Mouse (Mus musculus) G1E (cell line): ENCODE data around the gene Cd4. TPM values are rescaled to one million over a fixed set of nuclear protein-coding genes. Genes with fewer than 3 reads are reported as not detected.

Source experiments
- ATAC-seq: 2 replicates; pipeline ENCODE4 v1.8.0; 2016; ENCODE audit warnings: mild to moderate bottlenecking; ENCODE audit not compliant: insufficient number of reproducible peaks, poor library complexity, low FRiP score, severe bottlenecking; ENCODE audit errors: extremely low read depth
- DNase-seq: peaks from one replicate; pipeline ENCODE4 v3.0.0; 2012; ENCODE audit warnings: low spot score
- H3K27me3 ChIP-seq: 2 replicates; pipeline ENCODE4 v1.6.1; 2012; ENCODE audit warnings: mild to moderate bottlenecking, low read length, inconsistent platforms; ENCODE audit not compliant: insufficient read depth
- H3K36me3 ChIP-seq: replicated peaks from 2 replicates; pipeline ENCODE3; 2012; ENCODE audit warnings: mild to moderate bottlenecking, inconsistent platforms
- H3K4me1 ChIP-seq: 2 replicates; pipeline ENCODE4 v1.6.1; 2012; ENCODE audit warnings: low read depth, low read length, inconsistent platforms, mixed read lengths; ENCODE audit not compliant: insufficient read depth
- H3K4me3 ChIP-seq: 2 replicates; pipeline ENCODE4 v1.5.1; 2012; ENCODE audit warnings: low read depth, mild to moderate bottlenecking, inconsistent platforms, low read length, moderate library complexity, mixed read lengths
- H3K9me3 ChIP-seq: replicated peaks from 2 replicates; pipeline ENCODE4 v1.6.1; 2012; ENCODE audit warnings: inconsistent platforms
- CTCF ChIP-seq: IDR thresholded peaks from 2 replicates; pipeline ENCODE4 v1.5.1; 2012; ENCODE audit warnings: low read depth, low read length, inconsistent platforms, mixed read lengths
- GATA1 ChIP-seq: IDR thresholded peaks from 2 replicates; pipeline ENCODE4 v1.6.1; 2012; ENCODE audit warnings: borderline replicate concordance, low read length, inconsistent platforms, mixed read lengths
- GATA2 ChIP-seq: IDR thresholded peaks from 2 replicates; pipeline ENCODE4 v1.6.1; 2012; ENCODE audit warnings: low read depth, low read length, inconsistent platforms, borderline replicate concordance
- POLR2AphosphoS5 ChIP-seq: IDR thresholded peaks from 2 replicates; pipeline ENCODE4 v1.6.1; 2012; ENCODE audit warnings: low read depth, low read length, inconsistent platforms; ENCODE audit not compliant: insufficient replicate concordance
- TAL1 ChIP-seq: conservative IDR thresholded peaks from 2 replicates; pipeline ENCODE4 v1.6.1; 2012; ENCODE audit warnings: low read depth, low read length, inconsistent platforms, mixed read lengths
- polyA plus RNA-seq: library from polyadenylated mRNA; stranded (reverse); fragments of >175 nt; gene quantifications from 2 replicates; pipeline ENCODE4 v1.2.3, GENCODE M21; 2012
- total RNA-seq, 2 experiments: library from RNA; stranded (forward) in 1 of 2; stranded (reverse) in 1 of 2; fragments of 200-1000 nt in 1 of 2; fragments of >200 nt in 1 of 2; fragmentation: Nextera tagmentation in 1 of 2; gene quantifications; 2 replicates each; pipeline ENCODE4 v1.2.3; 2014 to 2017

The Cd4 gene
- total and polyA plus RNA-seq, 3 experiments, result 0.33 TPM; not detected in 2

DNA sequence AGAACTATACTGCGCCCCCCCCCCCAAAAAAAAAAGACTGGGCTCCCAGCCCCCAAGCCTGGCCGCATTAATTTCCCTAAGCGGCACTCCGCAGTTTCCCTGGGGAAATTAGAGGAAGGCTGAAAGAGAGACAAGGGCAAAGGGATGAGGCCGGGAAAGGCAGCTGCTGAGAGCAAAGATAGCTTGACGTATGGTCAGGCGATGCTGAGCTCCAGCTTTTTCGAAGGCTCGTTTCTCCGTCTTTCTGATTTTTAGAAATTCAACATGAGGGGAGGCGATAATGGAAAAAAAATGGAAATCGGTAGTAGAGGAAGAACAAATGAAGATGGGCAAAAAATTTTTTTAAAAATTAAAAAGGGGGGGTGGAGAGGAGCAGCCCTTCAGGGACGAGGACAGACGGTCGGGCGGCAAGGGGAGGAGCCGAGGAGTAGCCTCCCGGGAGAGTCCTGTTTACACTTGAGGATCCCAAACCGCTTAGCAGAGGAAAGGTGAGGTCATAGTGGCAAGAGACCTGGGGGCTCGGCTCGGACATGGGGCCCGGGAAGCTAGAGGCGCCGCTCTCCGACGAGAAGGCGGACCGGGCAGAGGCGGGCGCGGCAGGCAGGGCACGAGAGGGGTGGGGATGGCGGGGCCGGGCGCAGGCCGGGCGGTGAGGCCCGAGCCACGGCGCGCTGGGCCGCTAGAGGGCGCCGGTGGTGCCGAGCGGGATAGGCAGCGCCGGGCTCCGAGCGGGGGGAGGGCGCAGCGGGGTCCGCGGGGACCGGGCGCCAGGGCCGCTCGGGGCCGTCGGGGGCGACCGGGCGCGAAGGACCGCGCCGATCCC is 28.9 kb upstream of the Cd4 start:
- Histone ChIP-seq H3K36me3 (no peaks in the 10 kb centered on the region), H3K9me3 (no peaks in the 10 kb centered on the region), H3K4me3 (peak overlapping the region; percentile 74), H3K27me3 (peaks cover 84% of the 10 kb centered on the region), H3K4me1 (peaks cover 47% of the 10 kb centered on the region)
- no peak for ATAC-seq
- DNase-seq, result peak; percentile 92
- TF ChIP-seq CTCF (peak; percentile 21; the same call in 1 of the 2 replicates), GATA1 (no peak)

DNA sequence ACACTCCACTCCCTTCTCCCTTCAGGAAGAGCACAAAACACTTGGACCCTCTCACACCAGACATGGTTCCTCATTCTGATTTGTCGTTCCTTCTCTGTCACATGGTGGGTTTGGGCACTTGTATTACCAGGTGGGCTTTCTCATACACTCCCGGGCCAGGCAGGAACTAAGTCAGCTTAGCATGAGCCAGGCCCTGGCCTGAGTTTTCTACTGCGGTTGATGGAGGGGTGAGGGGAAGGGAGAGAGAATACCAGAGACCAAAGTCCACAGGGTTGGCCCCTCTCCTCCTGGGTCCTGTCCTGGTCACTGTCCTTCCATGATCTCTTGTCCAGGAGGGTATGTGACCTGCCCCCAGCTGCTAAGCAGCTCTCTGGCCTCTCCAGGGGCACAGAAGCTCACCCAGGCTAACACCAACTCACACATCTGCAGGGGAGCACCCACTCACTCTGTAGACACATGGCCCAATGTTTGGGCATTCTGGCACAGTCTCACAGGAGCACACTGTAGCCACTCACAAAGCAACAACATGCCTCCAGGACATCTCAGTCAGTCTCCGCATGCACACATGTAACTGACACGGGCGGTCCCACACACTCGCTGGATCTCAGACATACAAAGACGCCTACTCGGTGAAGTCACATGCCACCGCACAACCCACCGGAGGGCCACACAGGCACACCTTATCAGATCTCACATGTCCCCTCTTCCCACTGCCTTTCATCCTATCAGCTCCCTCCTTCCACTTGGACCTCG is 28.1 kb upstream of the Cd4 start:
- DNase-seq (no peak), ATAC-seq (no peak)
- Histone ChIP-seq H3K4me3 (no peak overlapping the region), H3K36me3 (no peaks in the 10 kb centered on the region), H3K27me3 (peaks cover 90% of the 10 kb centered on the region), H3K9me3 (no peaks in the 10 kb centered on the region), H3K4me1 (peaks cover 44% of the 10 kb centered on the region)
- TF ChIP-seq GATA1 (no peak), CTCF (no peak), GATA2 (no peak), POLR2AphosphoS5 (no peak), TAL1 (no peak)

DNA sequence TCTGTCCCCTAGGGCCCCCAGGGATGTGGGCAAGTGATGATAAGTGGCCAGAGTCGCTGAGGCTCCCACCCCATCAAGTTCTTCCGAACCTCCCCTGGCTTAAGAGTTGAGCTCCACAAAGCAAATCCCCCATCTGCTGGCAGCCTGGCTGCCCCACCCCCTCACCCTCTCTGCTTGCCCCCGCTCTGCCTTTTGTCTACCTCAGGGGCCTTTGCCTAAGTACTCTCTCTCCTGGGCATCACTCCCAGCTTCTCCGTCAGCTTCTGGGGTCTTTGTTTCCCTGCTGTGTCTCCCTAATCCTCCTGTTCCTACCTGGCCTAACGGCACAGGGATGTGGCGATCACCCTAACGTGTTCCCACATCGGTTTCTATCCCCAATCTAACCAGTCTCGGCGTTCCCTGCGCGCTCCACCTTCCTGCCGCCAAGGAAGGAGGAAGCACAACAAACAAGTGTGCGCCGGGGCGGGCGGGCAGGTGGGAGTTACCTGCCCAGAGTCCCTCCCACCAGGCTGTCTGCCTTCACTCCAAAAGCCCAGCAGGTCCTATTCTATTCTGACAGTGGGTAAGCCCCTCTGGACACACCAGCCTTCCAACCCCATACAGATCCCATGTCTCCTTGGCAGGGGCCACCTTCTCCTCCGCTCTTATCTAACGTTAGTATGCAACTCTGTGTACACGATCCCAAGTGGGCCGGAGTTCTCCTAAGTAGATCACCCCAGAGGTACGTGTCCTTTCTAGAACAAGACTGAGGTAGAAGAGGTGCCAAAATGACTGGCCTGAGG is 27.3 kb upstream of the Cd4 start:
- DNase-seq (no peak), ATAC-seq (no peak)
- Histone ChIP-seq H3K9me3 (no peaks in the 10 kb centered on the region), H3K36me3 (no peaks in the 10 kb centered on the region), H3K4me1 (peaks cover 44% of the 10 kb centered on the region), H3K4me3 (no peak overlapping the region), H3K27me3 (peaks cover 92% of the 10 kb centered on the region)
- TF ChIP-seq CTCF (no peak), POLR2AphosphoS5 (no peak), TAL1 (no peak), GATA2 (no peak), GATA1 (no peak)

DNA sequence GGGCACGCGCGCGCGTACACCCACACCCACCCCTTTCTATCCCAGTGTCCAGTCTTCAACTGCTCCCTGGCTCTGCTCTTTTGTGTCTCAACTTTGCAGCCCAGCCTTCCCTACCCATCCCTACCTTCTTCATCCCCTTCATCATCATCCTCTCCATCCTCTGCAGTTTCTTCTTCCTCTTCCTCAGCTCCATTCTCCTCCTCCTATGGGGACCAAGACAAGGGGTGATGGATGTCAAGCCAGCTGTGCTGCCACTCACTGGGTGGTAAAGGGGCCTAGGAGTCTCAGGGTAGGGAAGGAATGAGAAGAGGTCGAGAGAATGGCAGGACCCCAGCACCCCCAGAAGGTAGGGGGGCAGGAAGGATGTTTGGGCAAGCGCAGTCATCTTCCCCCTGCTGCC is 26.5 kb upstream of the Cd4 start:
- H3K9me3 ChIP-seq, result no peaks in the 10 kb centered on the region
- H3K4me3 ChIP-seq, result no peak overlapping the region
- no peaks in the 10 kb centered on the region for H3K36me3 ChIP-seq
- H3K4me1 ChIP-seq, result peaks cover 41% of the 10 kb centered on the region
- DNase-seq (no peak), ATAC-seq (no peak)
- no peak for TF ChIP-seq POLR2AphosphoS5
- no peak for TF ChIP-seq GATA2
- TF ChIP-seq TAL1, result no peak
- TF ChIP-seq GATA1, result no peak
- TF ChIP-seq CTCF, result no peak
- peaks cover 92% of the 10 kb centered on the region for H3K27me3 ChIP-seq

DNA sequence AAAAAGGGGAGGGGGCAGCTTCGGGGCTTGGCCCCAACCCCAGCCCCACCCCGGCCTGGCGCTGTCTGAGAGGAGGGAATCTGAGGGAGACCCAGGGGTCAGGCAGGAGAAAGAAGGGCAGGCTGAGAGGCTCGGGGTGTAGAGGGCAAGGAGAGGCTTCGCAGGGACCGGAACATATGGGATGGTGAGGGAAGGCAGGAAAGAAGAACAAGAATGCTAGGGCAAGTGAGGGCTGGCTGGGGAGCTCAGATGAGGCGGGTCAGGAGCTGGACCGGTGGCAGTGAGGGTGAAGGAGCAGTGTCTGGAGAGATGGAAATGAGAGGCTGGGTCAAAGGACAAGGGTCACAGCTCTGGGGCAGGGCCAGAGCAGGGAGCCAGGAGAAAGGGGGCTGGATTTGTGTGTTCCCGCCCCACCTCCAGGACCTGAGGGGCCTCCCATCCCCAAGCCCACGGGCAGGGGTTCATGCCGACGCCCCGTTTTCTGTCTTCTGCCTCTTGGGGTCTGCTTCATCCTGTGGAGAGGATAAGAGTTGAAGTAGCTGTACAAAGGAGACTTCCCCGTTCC is 25.8 kb upstream of the Cd4 start:
- TF ChIP-seq GATA2, result no peak
- no peak for TF ChIP-seq GATA1
- TF ChIP-seq POLR2AphosphoS5, result no peak
- TF ChIP-seq TAL1, result no peak
- no peak for TF ChIP-seq CTCF
- H3K27me3 ChIP-seq, result peaks cover 91% of the 10 kb centered on the region

More for the DNA sequence above, 25.8 kb upstream of the Cd4 start:
- Histone ChIP-seq H3K4me1 (peaks cover 38% of the 10 kb centered on the region), H3K36me3 (no peaks in the 10 kb centered on the region), H3K9me3 (no peaks in the 10 kb centered on the region), H3K4me3 (no peak overlapping the region)
- no peak for ATAC-seq
- DNase-seq, result no peak
